Mouse (Mus musculus) midbrain, embryonic 11.5 days (tissue): ENCODE results near the gene Gm21974. TPM values are rescaled to one million over a fixed set of nuclear protein-coding genes. Genes with fewer than 3 reads are reported as not detected.
A peak's percentile ranks its signal among the peaks of the same experiment; 100 is the strongest.
"Not testable (repeated sequence)": the region's sequence is repeated elsewhere in the genome, so short reads cannot be mapped to it uniquely, and the experiment has no call there.

Experiments used
- ATAC-seq: fragments of 200-750 bp; cut with Nextera tagmentation; 2 replicates; pipeline ENCODE4 v1.8.0; 2017; ENCODE audit warnings: moderate TSS enrichment, moderate library complexity; ENCODE audit not compliant: low FRiP score
- DNase-seq: peaks from one replicate; pipeline ENCODE4 v3.0.0; 2015; ENCODE audit warnings: low spot score; ENCODE audit errors: missing footprints
- H3K27ac ChIP-seq: fragments of 300-500 bp; sonication (generic); 2 replicates; pipeline ENCODE4 v1.5.1; 2014; ENCODE audit warnings: low read depth, low read length
- H3K27me3 ChIP-seq: fragments of 300-500 bp; sonication (generic); 2 replicates; pipeline ENCODE4 v1.6.1; 2014; ENCODE audit warnings: mild to moderate bottlenecking, low read length, moderate library complexity, mixed read lengths; ENCODE audit not compliant: control insufficient read depth, insufficient read depth
- H3K36me3 ChIP-seq: fragments of 300-500 bp; sonication (generic); 2 replicates; pipeline ENCODE4 v1.6.1; 2014; ENCODE audit warnings: mild to moderate bottlenecking, low read length, moderate library complexity, mixed read lengths; ENCODE audit not compliant: control insufficient read depth, insufficient read depth
- H3K4me1 ChIP-seq: fragments of 300-500 bp; sonication (generic); 2 replicates; pipeline ENCODE4 v1.6.1; 2014; ENCODE audit warnings: low read length; ENCODE audit not compliant: control insufficient read depth, insufficient read depth
- H3K4me2 ChIP-seq: fragments of 300-500 bp; sonication (generic); 2 replicates; pipeline ENCODE4 v1.6.1; 2014; ENCODE audit warnings: mild to moderate bottlenecking, moderate library complexity
- H3K4me3 ChIP-seq: fragments of 300-500 bp; sonication (generic); 2 replicates; pipeline ENCODE4 v1.5.1; 2014; ENCODE audit warnings: low read depth, low read length
- H3K9ac ChIP-seq: fragments of 300-500 bp; sonication (generic); 2 replicates; pipeline ENCODE4 v1.6.1; 2014; ENCODE audit warnings: low read length
- H3K9me3 ChIP-seq: fragments of 300-500 bp; sonication (generic); 2 replicates; pipeline ENCODE4 v1.6.1; 2016; ENCODE audit warnings: low read length; ENCODE audit not compliant: control insufficient read depth
- WGBS: fragments of 180-500 bp; shearing (Covaris S2); extraction: QIAGEN DNeasy Blood & Tissue Kit; methylation state at CpG from one replicate; pipeline ENCODE4 v1.1.7; 2014; 5-methylcytosine and 5-hydroxymethylcytosine counted together
- polyA plus RNA-seq: library from polyadenylated mRNA; unstranded; fragments of >200 nt; fragmentation: Nextera tagmentation; extraction: Ambion mirVana; gene quantifications from 2 replicates; pipeline ENCODE4 v1.2.1, GENCODE M21; 2014

Gene Gm21974
- not detected in 2 replicates for polyA plus RNA-seq

GRCm38 (mm10) chr7:127895442-127895841 lies at the start of gene Gm21974, which contains the start of gene Vkorc1:
Gene Gm21974, minus strand, starts transcription at chr7:127895454.
Gene Vkorc1, minus strand, starts transcription at chr7:127895617.
- H3K4me3 ChIP-seq: peak within 1 kb of the TSS; percentile 57
- H3K27ac ChIP-seq: peak within 1 kb of the TSS; percentile 27; the same call in 1 of the 2 replicates
- H3K9me3 ChIP-seq: no peaks in the 10 kb centered on the region
- ATAC-seq (peak; percentile 98), DNase-seq (peak; percentile 97)
- H3K4me2 ChIP-seq: peak within 1 kb of the TSS; percentile 85
- no peaks in the 10 kb centered on the region for H3K36me3 ChIP-seq
- peaks cover 7% of the 10 kb centered on the region for H3K4me1 ChIP-seq
- WGBS: under 1% methylated on average over 26 of the region's 26 CpGs
- peak within 1 kb of the TSS; percentile 63 for H3K9ac ChIP-seq
- H3K27me3 ChIP-seq: no peaks in the 10 kb centered on the region

DNA sequence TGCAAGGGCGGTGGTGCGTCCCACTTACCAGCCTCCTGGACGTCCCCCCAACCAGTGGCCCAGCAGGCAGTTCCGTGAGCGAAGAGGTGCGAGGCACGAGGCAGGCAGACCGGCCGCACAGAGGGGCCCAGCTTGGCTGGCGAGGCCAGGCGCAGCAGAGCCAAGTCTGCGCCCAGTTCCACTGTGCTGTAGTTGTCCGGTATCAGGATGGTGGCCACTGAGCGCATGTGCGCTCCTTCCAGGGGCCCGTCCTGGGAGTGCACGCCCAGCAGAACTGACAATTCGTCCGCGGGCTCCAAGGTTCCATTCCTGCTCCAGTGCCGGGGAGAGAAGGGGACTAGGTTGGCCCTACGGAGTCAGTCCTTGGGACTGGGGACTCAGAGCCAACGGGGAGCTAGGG lies 49.4 kb upstream of the Gm21974 start:
- H3K27ac ChIP-seq: no peak overlapping the region
- no peaks in the 10 kb centered on the region for H3K9me3 ChIP-seq
- H3K9ac ChIP-seq: no peak overlapping the region
- no peak overlapping the region for H3K4me2 ChIP-seq
- H3K4me1 ChIP-seq: no peaks in the 10 kb centered on the region
- H3K27me3 ChIP-seq: peaks cover 2% of the 10 kb centered on the region; the same call in 1 of the 2 replicates
- WGBS: 11% methylated on average over 23 of the region's 23 CpGs
- ATAC-seq: no peak
- DNase-seq: peak; percentile 76
- no peaks in the 10 kb centered on the region for H3K36me3 ChIP-seq
- no peak overlapping the region for H3K4me3 ChIP-seq

DNA sequence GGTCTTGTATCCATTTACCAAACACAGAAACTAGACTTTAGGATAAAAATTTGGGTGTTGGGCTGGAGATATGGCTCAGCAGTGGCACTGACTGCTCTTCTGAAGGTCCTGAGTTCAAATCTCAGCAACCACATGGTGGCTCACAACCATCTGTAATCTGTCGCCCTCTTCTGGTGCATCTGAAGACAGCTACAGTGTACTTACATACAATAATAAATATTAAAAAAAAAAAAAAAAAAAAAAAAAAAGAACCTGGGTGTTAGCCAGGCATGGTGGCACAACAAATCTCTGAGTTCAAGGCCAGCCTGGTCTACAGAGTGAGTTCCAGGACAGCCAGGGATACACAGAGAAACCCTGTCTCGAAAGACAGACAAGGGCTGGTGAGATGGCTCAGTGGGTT lies 46.8 kb upstream of the Gm21974 start:
- not testable (repeated sequence) for H3K36me3 ChIP-seq

GRCm38 (mm10) chr7:127936216-127936884 lies 41.1 kb upstream of the Gm21974 start:
- WGBS: 58% methylated on average over 18 of the region's 18 CpGs
- Histone ChIP-seq H3K4me1 (peaks cover 19% of the 10 kb centered on the region), H3K27ac (no peak overlapping the region), H3K27me3 (no peaks in the 10 kb centered on the region), H3K9me3 (no peaks in the 10 kb centered on the region), H3K4me2 (peak overlapping the region; percentile 98), H3K9ac (peak overlapping the region; percentile 84), H3K4me3 (peak overlapping the region; percentile 66), H3K36me3 (no peaks in the 10 kb centered on the region)
- peak; percentile 6; the same call in 1 of the 2 replicates for ATAC-seq
- peak; percentile 81 for DNase-seq

More for the DNA sequence above, 46.8 kb upstream of the Gm21974 start:
- not testable (repeated sequence) for H3K4me3 ChIP-seq, H3K9me3 ChIP-seq, H3K4me2 ChIP-seq, ATAC-seq, H3K9ac ChIP-seq, H3K4me1 ChIP-seq, H3K27ac ChIP-seq, H3K27me3 ChIP-seq
- 51% methylated on average over 2 of the region's 2 CpGs for WGBS
- peak; percentile 12 for DNase-seq

DNA sequence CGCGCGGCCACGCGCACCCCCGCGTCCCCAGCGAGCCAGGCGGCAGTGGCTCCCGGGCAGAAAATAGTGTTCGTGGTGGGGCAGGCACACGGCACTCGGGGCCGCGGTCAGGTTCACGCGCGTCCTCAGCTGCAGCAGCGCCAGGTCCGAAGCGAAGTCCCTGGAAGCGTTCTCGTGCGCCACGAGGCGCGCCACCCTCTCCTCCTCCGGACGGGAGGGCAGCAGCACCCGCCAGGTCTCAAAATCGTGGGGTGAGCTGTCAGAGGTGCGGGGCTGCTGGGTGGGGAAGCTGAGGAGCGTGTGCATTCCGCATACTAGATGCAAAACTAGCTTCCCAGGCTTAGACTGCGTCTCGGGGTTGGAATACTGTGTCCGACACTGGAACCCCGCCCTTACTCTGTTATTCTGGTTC lies 40.5 kb upstream of the Gm21974 start:
- H3K36me3 ChIP-seq: no peaks in the 10 kb centered on the region
- no peak overlapping the region; the same call in 1 of the 2 replicates for H3K27ac ChIP-seq
- under 1% methylated on average over 37 of the region's 38 CpGs for WGBS
- peak overlapping the region; percentile 84 for H3K9ac ChIP-seq
- H3K4me1 ChIP-seq: peaks cover 19% of the 10 kb centered on the region
- peak overlapping the region; percentile 66 for H3K4me3 ChIP-seq
- DNase-seq (no peak), ATAC-seq (no peak)
- no peaks in the 10 kb centered on the region for H3K27me3 ChIP-seq
- H3K4me2 ChIP-seq: peak overlapping the region; percentile 98
- no peaks in the 10 kb centered on the region for H3K9me3 ChIP-seq

DNA sequence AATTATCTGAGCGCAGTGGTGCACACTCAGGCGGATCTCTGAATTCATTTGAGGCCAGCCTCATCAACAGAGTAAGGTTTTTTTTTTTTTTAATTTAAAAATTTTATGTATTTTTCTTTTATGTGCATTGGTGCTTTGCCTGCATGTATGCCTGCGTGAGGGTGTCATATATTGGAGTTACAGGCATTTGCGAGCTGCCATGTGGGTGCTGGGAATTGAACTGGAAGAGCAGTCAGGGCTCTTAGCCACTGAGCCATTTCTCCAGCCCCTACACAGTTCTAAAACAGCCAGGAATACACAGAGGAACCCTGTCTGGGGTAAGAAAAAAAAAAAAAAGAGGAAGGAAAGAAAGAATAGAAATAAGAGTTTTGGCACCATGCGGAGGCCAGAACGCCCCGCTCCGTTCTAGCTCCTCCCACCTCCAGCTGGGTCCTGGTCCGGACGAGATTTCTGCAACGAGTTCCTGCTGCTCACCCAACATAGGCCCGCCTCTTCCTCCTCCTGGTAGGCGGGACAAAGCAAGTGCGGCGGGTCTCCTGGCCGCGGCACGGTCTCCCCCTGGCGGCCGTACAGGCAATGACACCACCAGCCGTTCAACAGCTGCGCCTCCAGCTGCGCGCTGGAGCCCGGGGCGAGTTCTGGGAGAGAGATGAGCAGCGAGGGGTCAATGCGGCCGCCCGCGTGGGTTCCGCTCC lies 39.9 kb upstream of the Gm21974 start:
- Histone ChIP-seq H3K4me3 (peak overlapping the region; percentile 66), H3K4me2 (peak overlapping the region; percentile 98), H3K27ac (no peak overlapping the region; the same call in 1 of the 2 replicates), H3K4me1 (peaks cover 19% of the 10 kb centered on the region), H3K9ac (peak overlapping the region; percentile 84), H3K36me3 (no peaks in the 10 kb centered on the region), H3K27me3 (peaks cover under 1% of the 10 kb centered on the region; the same call in 1 of the 2 replicates), H3K9me3 (no peaks in the 10 kb centered on the region)
- DNase-seq (peak; percentile 100), ATAC-seq (peak; percentile 95)
- 7% methylated on average over 32 of the region's 32 CpGs for WGBS

- Histone ChIP-seq H3K9ac (no peak overlapping the region), H3K4me1 (peaks cover 19% of the 10 kb centered on the region)
- 89% methylated on average over 5 of the region's 5 CpGs for WGBS
Observed at GRCm38 (mm10) chr7:127934075-127934474, 38.8 kb upstream of the Gm21974 start.

DNA sequence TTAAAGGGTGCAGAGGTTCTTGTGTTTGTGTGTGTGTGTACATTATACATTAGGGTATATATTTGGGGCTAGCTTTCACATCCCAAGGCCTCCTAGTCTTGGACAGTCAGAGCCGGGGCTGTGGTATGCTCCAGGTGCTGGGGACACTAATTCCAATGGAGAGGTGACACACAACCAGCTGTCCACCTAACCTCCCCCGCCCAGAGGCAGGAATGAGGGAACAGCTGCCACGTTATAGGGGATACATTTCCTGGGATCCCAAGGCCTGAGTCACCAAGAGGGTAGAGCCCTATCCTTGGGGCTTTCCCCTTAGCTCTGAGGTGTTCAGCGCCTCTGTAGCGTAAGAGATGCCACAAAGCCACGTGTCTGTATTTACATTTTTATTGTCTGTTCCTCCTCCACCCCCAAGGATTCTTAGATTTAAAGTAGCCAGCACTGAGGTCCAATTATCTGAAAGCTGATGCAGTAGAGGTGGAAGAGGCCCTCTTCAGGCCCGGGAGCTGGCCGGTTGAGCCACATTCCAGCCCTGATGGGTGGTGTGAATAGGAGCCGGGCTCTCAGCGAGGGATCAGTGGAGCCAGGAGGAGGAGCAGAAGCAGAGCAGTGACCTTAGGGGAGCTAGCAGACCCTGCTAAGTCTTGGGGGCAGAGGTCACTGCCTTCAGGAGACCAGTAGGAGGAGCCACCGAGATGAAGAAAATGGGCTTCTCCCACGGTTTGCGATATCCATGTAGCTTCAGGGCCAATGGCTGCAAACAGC lies 37.2 kb upstream of the Gm21974 start:
- H3K27me3 ChIP-seq: peaks cover 11% of the 10 kb centered on the region; the same call in 1 of the 2 replicates
- no peaks in the 10 kb centered on the region for H3K36me3 ChIP-seq
- no peak overlapping the region for H3K4me2 ChIP-seq
- peak; percentile 85 for DNase-seq
- no peak overlapping the region for H3K9ac ChIP-seq
- no peak overlapping the region for H3K27ac ChIP-seq
- no peak overlapping the region for H3K4me3 ChIP-seq
- no peaks in the 10 kb centered on the region for H3K9me3 ChIP-seq
- WGBS: 12% methylated on average over 13 of the region's 13 CpGs
- no peak for ATAC-seq
- peaks cover 19% of the 10 kb centered on the region for H3K4me1 ChIP-seq

More at GRCm38 (mm10) chr7:127934075-127934474, 38.8 kb upstream of the Gm21974 start:
- ATAC-seq (no peak), DNase-seq (no peak)
- no peak overlapping the region for H3K4me3 ChIP-seq
- H3K27ac ChIP-seq: no peak overlapping the region
- no peak overlapping the region for H3K4me2 ChIP-seq
- H3K9me3 ChIP-seq: no peaks in the 10 kb centered on the region
- no peaks in the 10 kb centered on the region for H3K36me3 ChIP-seq
- H3K27me3 ChIP-seq: peaks cover 6% of the 10 kb centered on the region; the same call in 1 of the 2 replicates
